Mouse (Mus musculus) common myeloid progenitor, adult 5-6 weeks (primary cell): ENCODE measurements around the gene Aspscr1. TPM values are rescaled to one million over a fixed set of nuclear protein-coding genes. Genes with fewer than 3 reads are reported as not detected.

Experiments used
- ATAC-seq: replicated peaks from 2 replicates; pipeline ENCODE4 v1.8.0; 2016; ENCODE audit warnings: low read depth, mild to moderate bottlenecking, moderate TSS enrichment, inconsistent platforms; ENCODE audit not compliant: poor library complexity, severe bottlenecking
- total RNA-seq: library from RNA; stranded (forward); fragments of 200-1000, 187-1606 nt; gene quantifications from 2 replicates; pipeline ENCODE4 v1.2.3, GENCODE M21; 2017

Aspscr1 gene
- total RNA-seq, 1 experiment from 2014 or later = 31.8 TPM

DNA sequence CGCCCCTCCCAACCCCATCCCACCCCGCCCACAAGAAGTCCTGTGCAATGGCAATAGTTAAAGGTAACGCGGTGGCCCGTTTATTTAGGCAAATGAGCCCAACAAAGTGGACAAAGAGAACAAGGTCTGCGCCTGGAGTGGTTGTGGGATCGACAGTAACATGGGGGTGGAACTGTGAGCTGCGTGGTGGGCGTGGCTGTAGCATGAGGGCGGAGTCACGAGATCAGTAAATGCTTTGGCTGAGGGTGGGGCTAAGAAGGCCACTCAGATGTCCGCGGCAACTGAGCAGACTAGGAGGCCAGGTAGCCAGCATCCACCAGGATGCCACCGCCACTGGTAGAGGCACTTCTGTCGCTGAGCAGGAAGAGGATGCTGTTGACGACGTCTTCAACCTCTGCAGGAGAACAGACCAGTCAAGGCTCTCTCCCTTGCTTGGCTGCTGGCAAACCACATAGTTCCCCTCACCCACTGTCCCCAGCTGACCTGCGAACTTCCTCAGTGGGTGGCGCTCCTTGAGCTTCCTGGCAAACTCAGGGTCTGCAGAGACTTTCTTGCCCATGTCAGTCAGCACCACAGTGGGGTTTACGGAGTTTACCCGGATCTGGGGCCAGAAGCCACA, 56.8 kb downstream of the Aspscr1 start:
- peak; percentile 66 for ATAC-seq

- no peak for ATAC-seq
Measured at GRCm38 (mm10) chr11:120730331-120730870, 57.6 kb downstream of the Aspscr1 start.

- no peak for ATAC-seq
Measured at GRCm38 (mm10) chr11:120731395-120731794, 58.6 kb downstream of the Aspscr1 start.

DNA sequence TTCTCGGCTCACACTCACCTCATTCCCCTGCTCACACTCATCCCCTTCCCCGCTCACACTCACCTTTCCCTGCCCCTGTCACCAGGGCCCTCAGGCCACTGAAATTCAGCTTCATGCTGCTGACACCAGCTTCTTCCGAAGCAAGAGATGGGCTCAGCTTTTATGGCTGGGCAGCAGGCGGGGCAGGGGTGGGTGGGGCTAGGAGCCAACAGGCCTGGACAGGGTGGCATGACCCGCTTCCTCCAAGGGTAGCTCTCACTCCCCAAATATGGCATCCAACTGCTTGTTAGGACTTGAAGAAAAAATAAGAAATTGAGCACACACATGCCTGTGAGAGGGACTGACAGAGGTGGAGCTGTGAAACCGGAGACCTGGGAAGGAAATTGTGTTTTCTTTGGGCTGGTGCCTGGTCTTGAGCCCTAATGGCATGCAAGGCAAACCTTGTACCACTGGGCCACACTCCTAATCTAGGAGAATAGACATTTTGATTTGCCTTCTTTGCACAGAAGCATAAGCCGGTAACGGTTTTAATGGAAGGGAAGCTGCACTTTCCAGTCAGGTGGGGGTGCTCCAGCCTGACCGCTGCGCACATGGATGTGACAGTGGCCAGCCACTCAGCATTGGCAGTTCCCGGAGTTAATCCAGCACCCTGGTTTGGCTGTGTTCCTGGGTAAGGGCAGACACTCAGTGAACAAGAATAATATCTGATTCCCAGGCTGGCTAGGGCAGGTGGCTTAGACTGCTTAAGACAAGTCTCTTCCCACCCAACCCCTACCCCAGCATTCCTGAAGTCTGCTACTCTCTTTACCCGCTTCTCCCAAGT, 59.3 kb downstream of the Aspscr1 start, which contains the start of gene Cbr2:
Cbr2 (minus strand) TSS at position 257 of the 823 bp plus-strand sequence.
- no peak for ATAC-seq

DNA sequence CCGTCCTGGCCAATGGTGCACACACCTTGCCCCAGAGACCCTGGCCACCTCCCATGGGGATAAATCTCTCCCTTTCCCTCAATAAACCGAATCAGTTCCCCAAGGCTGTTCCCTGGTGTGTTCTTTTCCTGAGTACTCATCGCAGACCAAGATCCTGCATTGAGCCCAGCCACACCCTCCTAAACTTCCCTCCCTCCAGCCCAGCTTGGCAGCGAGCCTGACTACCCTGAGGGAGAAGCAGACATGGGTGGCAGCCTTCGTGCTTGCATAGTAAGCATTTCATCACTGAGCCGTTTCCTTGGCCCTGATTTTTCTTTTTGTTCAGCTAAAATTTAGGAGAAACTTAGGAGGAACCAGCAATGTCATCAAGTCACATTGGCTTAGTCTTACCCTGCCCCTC, 60.7 kb downstream of the Aspscr1 start:
- ATAC-seq = no peak

DNA sequence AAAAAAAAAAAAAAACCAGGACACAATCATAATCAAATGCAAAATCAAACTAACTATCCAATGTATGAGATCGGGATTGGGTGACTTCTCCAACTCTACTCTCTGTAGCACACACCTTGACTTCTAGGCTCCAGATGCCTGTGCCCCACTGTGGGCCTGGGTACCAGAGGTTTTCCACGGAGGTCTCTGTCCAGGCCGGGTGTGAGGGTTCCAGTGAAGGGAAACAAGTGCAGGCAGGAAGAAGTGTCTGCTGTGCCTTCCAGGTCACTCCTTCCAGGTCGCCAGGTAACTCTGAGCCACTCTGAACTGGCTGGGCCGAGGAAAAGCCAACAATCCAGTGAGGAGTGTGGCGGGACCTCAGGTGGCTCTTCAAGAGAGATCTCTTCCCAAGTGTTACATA, 63.7 kb downstream of the Aspscr1 start:
- ATAC-seq = no peak

GRCm38 (mm10) chr11:120740981-120741380, 68.2 kb downstream of the Aspscr1 start:
- no peak for ATAC-seq

DNA sequence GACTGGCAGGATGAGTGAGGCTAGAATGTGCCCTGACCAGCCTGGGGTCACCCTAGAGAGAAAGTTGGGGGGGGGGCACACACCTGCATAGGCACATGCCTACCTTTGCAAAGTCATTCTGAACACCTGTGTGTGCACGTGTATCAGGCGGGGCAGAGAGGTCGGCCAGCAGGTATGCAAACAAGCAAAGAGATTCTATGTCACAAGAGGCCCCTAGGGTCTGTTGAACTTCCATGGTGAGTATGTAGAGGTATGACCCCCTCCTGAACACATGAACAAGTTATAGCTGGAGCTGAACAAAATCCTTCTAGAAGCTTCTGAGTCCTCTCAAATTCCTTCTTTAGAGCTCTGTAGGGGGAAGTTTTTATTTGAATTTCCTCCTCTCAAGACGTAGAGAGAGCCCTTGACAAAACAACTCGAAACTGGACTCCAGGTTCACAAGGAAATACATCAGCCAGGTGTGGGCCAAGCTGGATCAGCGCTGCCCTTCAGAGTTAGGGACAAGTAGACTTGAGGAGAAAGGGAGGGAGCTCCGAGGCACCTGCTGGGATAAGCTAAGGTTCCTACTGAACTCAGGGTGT, 71.4 kb downstream of the Aspscr1 start:
- ATAC-seq = no peak

DNA sequence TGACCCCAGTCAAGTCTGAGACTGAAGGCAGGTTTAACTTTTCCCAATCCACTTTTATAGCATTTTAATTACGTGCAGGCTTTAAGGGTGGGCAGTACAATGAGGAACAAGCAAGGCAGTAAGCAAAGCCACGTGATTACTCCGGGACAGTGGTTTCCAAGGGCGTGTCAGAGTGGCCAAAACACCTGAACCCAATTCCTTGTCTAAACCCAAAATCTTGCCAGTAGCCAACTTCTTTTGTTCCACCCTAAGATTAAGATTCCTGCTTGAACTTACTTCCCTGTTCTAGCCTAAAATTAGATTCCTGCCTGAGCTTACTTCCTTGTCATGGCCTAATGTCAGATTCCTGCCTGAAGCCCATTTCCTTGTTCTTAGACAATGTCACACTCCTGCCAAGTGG, 75.2 kb downstream of the Aspscr1 start:
- ATAC-seq = no peak

GRCm38 (mm10) chr11:120749430-120749829, 76.7 kb downstream of the Aspscr1 start:
- ATAC-seq = peak; percentile 86; the same call in 1 of the 2 replicates

GRCm38 (mm10) chr11:120751606-120752005, 78.8 kb downstream of the Aspscr1 start:
- ATAC-seq = no peak

Other genes with a start within 250 kb of the Aspscr1 start
- 29.8 and 37.9 TPM in 2 replicates for gene Nploc4, start 235.3 kb upstream of the Aspscr1 start, total RNA-seq
- not detected in 2 replicates for gene Tspan10, start 230.3 kb upstream of the Aspscr1 start, total RNA-seq
- gene Pde6g, start 219.5 kb upstream of the Aspscr1 start, total RNA-seq = not detected in 2 replicates
- 6.5 and 13.6 TPM in 2 replicates for gene Oxld1, start 214.9 kb upstream of the Aspscr1 start, total RNA-seq
- 73.3 and 101 TPM in 2 replicates for gene Ccdc137, start 214.9 kb upstream of the Aspscr1 start, total RNA-seq
- gene Arl16, start 205.4 kb upstream of the Aspscr1 start, total RNA-seq = 7.7 and 9.4 TPM in 2 replicates
- 121 and 140 TPM in 2 replicates for gene Mrpl12, start 188.4 kb upstream of the Aspscr1 start, total RNA-seq
- 8.2 and 12.1 TPM in 2 replicates for gene Slc25a10, start 181.1 kb upstream of the Aspscr1 start, total RNA-seq
- gene Gcgr, start 142.3 kb upstream of the Aspscr1 start, total RNA-seq = not detected in 2 replicates
- gene Mcrip1, start 123.2 kb upstream of the Aspscr1 start, total RNA-seq = 26.5 and 31.0 TPM in 2 replicates
- gene Ppp1r27, start 121.8 kb upstream of the Aspscr1 start, total RNA-seq = not detected in 2 replicates
- gene P4hb, start 99.7 kb upstream of the Aspscr1 start, total RNA-seq = 494 and 545 TPM in 2 replicates
- gene Arhgdia, start 91.3 kb upstream of the Aspscr1 start, total RNA-seq = 148 and 170 TPM in 2 replicates
- 248 and 287 TPM in 2 replicates for gene Alyref, start 74.6 kb upstream of the Aspscr1 start, total RNA-seq
- 27.2 and 32.1 TPM in 2 replicates for gene Anapc11, start 74.6 kb upstream of the Aspscr1 start, total RNA-seq
- not detected in 2 replicates for gene Npb, start 64.5 kb upstream of the Aspscr1 start, total RNA-seq
- 34.5 and 38.6 TPM in 2 replicates for gene Pcyt2, start 55.0 kb upstream of the Aspscr1 start, total RNA-seq
- gene Sirt7, start 47.7 kb upstream of the Aspscr1 start, total RNA-seq = 45.8 and 50.4 TPM in 2 replicates
- 20.3 and 22.1 TPM in 2 replicates for gene Mafg, start 39.4 kb upstream of the Aspscr1 start, total RNA-seq
- gene Pycr1, start 29.2 kb upstream of the Aspscr1 start, total RNA-seq = 9.9 and 11.7 TPM in 2 replicates
- gene Myadml2, start 24.8 kb upstream of the Aspscr1 start, total RNA-seq = not detected in 2 replicates
- not detected in 2 replicates for gene Notum, start 11.8 kb upstream of the Aspscr1 start, total RNA-seq
- 81.5 and 113 TPM in 2 replicates for gene Cenpx, start 40.8 kb downstream of the Aspscr1 start, total RNA-seq
- gene Lrrc45, start 41.0 kb downstream of the Aspscr1 start, total RNA-seq = 30.3 and 30.9 TPM in 2 replicates
- not detected in 2 replicates for gene Rac3, start 48.5 kb downstream of the Aspscr1 start, total RNA-seq
- gene Dcxr, start 54.3 kb downstream of the Aspscr1 start, total RNA-seq = 8.4 and 9.5 TPM in 2 replicates
- not detected in 2 replicates for gene Cbr2, start 59.1 kb downstream of the Aspscr1 start, total RNA-seq
- 18.9 and 25.7 TPM in 2 replicates for gene Hmga1b, start 89.8 kb downstream of the Aspscr1 start, total RNA-seq
- 4.8 and 5.6 TPM in 2 replicates for gene Rfng, start 111.2 kb downstream of the Aspscr1 start, total RNA-seq
- gene Gps1, start 111.3 kb downstream of the Aspscr1 start, total RNA-seq = 66.0 and 88.2 TPM in 2 replicates
- gene Dus1l, start 123.4 kb downstream of the Aspscr1 start, total RNA-seq = 43.2 and 57.9 TPM in 2 replicates
- 46.0 and 62.3 TPM in 2 replicates for gene Fasn, start 151.6 kb downstream of the Aspscr1 start, total RNA-seq